Mouse (Mus musculus): ENCODE measurements around the gene Cdh3.
"Not testable (repeated sequence)": the region's sequence is repeated elsewhere in the genome, so short reads cannot be mapped to it uniquely, and the experiment has no call there.

Cdh3 gene

GRCm38 (mm10) chr8:106588443-106589431 is 78.0 kb downstream of the Cdh3 start:
- in situ Hi-C loops (cut with MboI; ENCODE audit: low pct_unique_long_range_greater_than_20kb in 1 of 2, low sequenced_read_pairs in 2 of 2, unreplicated experiment in 1 of 2), result no loop called here

GRCm38 (mm10) chr8:106592458-106592857 is 81.8 kb downstream of the Cdh3 start:
- in situ Hi-C loops (cut with MboI; ENCODE audit: low pct_unique_long_range_greater_than_20kb in 1 of 2, low sequenced_read_pairs in 2 of 2, unreplicated experiment in 1 of 2), result no loop called here

- in situ Hi-C loops (cut with MboI; ENCODE audit: low pct_unique_long_range_greater_than_20kb in 1 of 2, low sequenced_read_pairs in 2 of 2, unreplicated experiment in 1 of 2), result not testable (repeated sequence)
Observed at GRCm38 (mm10) chr8:106595623-106596022, 84.9 kb downstream of the Cdh3 start.

GRCm38 (mm10) chr8:106597067-106597466 is 86.4 kb downstream of the Cdh3 start:
- in situ Hi-C loops (cut with MboI; ENCODE audit: low pct_unique_long_range_greater_than_20kb in 1 of 2, low sequenced_read_pairs in 2 of 2, unreplicated experiment in 1 of 2), result no loop called here

- in situ Hi-C loops (cut with MboI; ENCODE audit: low pct_unique_long_range_greater_than_20kb in 1 of 2, low sequenced_read_pairs in 2 of 2, unreplicated experiment in 1 of 2), result no loop called here
Observed at GRCm38 (mm10) chr8:106599265-106599979, 88.7 kb downstream of the Cdh3 start.

- in situ Hi-C loops (cut with MboI; ENCODE audit: low pct_unique_long_range_greater_than_20kb in 1 of 2, low sequenced_read_pairs in 2 of 2, unreplicated experiment in 1 of 2), result no loop called here
Observed at GRCm38 (mm10) chr8:106603131-106603819, 92.6 kb downstream of the Cdh3 start, which contains the start of gene Cdh1. Cdh1 (plus strand) TSS chr8:106603351.

GRCm38 (mm10) chr8:106603933-106604332 is 93.2 kb downstream of the Cdh3 start:
- in situ Hi-C loops (cut with MboI; ENCODE audit: low pct_unique_long_range_greater_than_20kb in 1 of 2, low sequenced_read_pairs in 2 of 2, unreplicated experiment in 1 of 2), result no loop called here

- in situ Hi-C loops (cut with MboI; ENCODE audit: low pct_unique_long_range_greater_than_20kb in 1 of 2, low sequenced_read_pairs in 2 of 2, unreplicated experiment in 1 of 2), result no loop called here
Observed at GRCm38 (mm10) chr8:106605657-106606056, 95.0 kb downstream of the Cdh3 start.

- in situ Hi-C loops (cut with MboI; ENCODE audit: low pct_unique_long_range_greater_than_20kb in 1 of 2, low sequenced_read_pairs in 2 of 2, unreplicated experiment in 1 of 2), result no loop called here
Observed at GRCm38 (mm10) chr8:106606121-106606520, 95.4 kb downstream of the Cdh3 start.

GRCm38 (mm10) chr8:106606601-106607145 is 96.0 kb downstream of the Cdh3 start:
- in situ Hi-C loops (cut with MboI; ENCODE audit: low pct_unique_long_range_greater_than_20kb in 1 of 2, low sequenced_read_pairs in 2 of 2, unreplicated experiment in 1 of 2), result no loop called here
